Mouse (Mus musculus) hindbrain, embryonic 14.5 days (tissue): ENCODE measurements around the gene Tescl. TPM values are rescaled to one million over a fixed set of nuclear protein-coding genes. Genes with fewer than 3 reads are reported as not detected.

Source experiments
- ATAC-seq: fragments of 200-750 bp; cut with Nextera tagmentation; 2 replicates; pipeline ENCODE4 v1.8.0; 2017; ENCODE audit warnings: moderate number of reproducible peaks, mild to moderate bottlenecking, moderate TSS enrichment, moderate library complexity; ENCODE audit not compliant: low FRiP score
- DNase-seq: peaks from one replicate; pipeline ENCODE4 v3.0.0-alpha.2; 2015; ENCODE audit warnings: low spot score
- H3K27ac ChIP-seq: fragments of 300-500 bp; sonication (generic); 2 replicates; pipeline ENCODE4 v1.5.1; 2014; ENCODE audit warnings: mild to moderate bottlenecking, moderate library complexity
- H3K27me3 ChIP-seq: fragments of 300-500 bp; sonication (generic); 2 replicates; pipeline ENCODE4 v1.6.1; 2014; ENCODE audit warnings: mild to moderate bottlenecking, low read length, mixed read lengths; ENCODE audit not compliant: control insufficient read depth, insufficient read depth
- H3K36me3 ChIP-seq: fragments of 300-500 bp; sonication (generic); replicated peaks from 2 replicates; pipeline ENCODE4 v1.6.1; 2014; ENCODE audit not compliant: control insufficient read depth, insufficient read depth
- H3K4me1 ChIP-seq: fragments of 300-500 bp; sonication (generic); replicated peaks from 2 replicates; pipeline ENCODE4 v1.6.1; 2014; ENCODE audit warnings: antibody characterized with exemption, low read length, mixed read lengths; ENCODE audit not compliant: control insufficient read depth, insufficient read depth
- H3K4me2 ChIP-seq: fragments of 300-500 bp; sonication (generic); replicated peaks from 2 replicates; pipeline ENCODE4 v1.6.1; 2014; ENCODE audit warnings: mild to moderate bottlenecking, moderate library complexity
- H3K4me3 ChIP-seq: fragments of 300-500 bp; sonication (generic); replicated peaks from 2 replicates; pipeline ENCODE4 v1.5.1; 2014; ENCODE audit warnings: mild to moderate bottlenecking, low read length
- H3K9ac ChIP-seq: fragments of 300-500 bp; sonication (generic); 2 replicates; pipeline ENCODE4 v1.6.1; 2014
- H3K9me3 ChIP-seq: fragments of 300-500 bp; sonication (generic); 2 replicates; pipeline ENCODE4 v1.6.1; 2016; ENCODE audit warnings: low read length; ENCODE audit not compliant: control insufficient read depth
- WGBS: fragments of 180-500 bp; shearing (Covaris S2); extraction: QIAGEN DNeasy Blood & Tissue Kit; methylation state at CpG from one replicate; pipeline ENCODE4 v1.1.7; 2014; 5-methylcytosine and 5-hydroxymethylcytosine counted together
- polyA plus RNA-seq: library from polyadenylated mRNA; unstranded; fragments of >200 nt; fragmentation: Nextera tagmentation; extraction: Ambion mirVana; gene quantifications from 2 replicates; pipeline ENCODE4 v1.2.1, GENCODE M21; 2014

Gene Tescl
- polyA plus RNA-seq = 0.31 TPM in 1 of 2 replicates, not detected in the other

GRCm38 (mm10) chr7:24333304-24333986 lies at the start of gene Tescl:
TSS of gene Tescl (minus strand) at chr7:24333936.
- H3K9ac ChIP-seq = no peak within 1 kb of the TSS
- ATAC-seq (no peak), DNase-seq (no peak)
- H3K4me3 ChIP-seq = no peak within 1 kb of the TSS
- H3K36me3 ChIP-seq = no peaks in the 10 kb centered on the region
- H3K4me2 ChIP-seq = peak within 1 kb of the TSS; percentile 7; the same call in 1 of the 2 replicates
- 50% methylated on average over 49 of the region's 49 CpGs for WGBS
- H3K27me3 ChIP-seq = peaks cover 21% of the 10 kb centered on the region
- no peaks in the 10 kb centered on the region for H3K4me1 ChIP-seq
- H3K9me3 ChIP-seq = no peaks in the 10 kb centered on the region
- no peak within 1 kb of the TSS for H3K27ac ChIP-seq

GRCm38 (mm10) chr7:24382730-24383372 lies 49.1 kb upstream of the Tescl start:
- Histone ChIP-seq H3K9me3 (no peaks in the 10 kb centered on the region), H3K4me3 (no peak overlapping the region), H3K36me3 (no peaks in the 10 kb centered on the region), H3K27ac (no peak overlapping the region), H3K9ac (no peak overlapping the region), H3K4me2 (no peak overlapping the region), H3K27me3 (no peaks in the 10 kb centered on the region), H3K4me1 (no peaks in the 10 kb centered on the region)
- 84% methylated on average over 16 of the region's 16 CpGs for WGBS
- no peak for ATAC-seq
- DNase-seq = no peak

- DNase-seq (no peak), ATAC-seq (no peak)
- no peaks in the 10 kb centered on the region for H3K36me3 ChIP-seq
- no peak overlapping the region for H3K27ac ChIP-seq
- 76% methylated on average over 2 of the region's 2 CpGs for WGBS
- H3K27me3 ChIP-seq = no peaks in the 10 kb centered on the region; the same call in 1 of the 2 replicates
- H3K4me2 ChIP-seq = no peak overlapping the region
- H3K9ac ChIP-seq = no peak overlapping the region
- no peaks in the 10 kb centered on the region; the same call in 1 of the 2 replicates for H3K4me1 ChIP-seq
- H3K9me3 ChIP-seq = no peaks in the 10 kb centered on the region
- H3K4me3 ChIP-seq = no peak overlapping the region
Measured at GRCm38 (mm10) chr7:24380370-24380769, 46.6 kb upstream of the Tescl start.

GRCm38 (mm10) chr7:24379934-24380333 lies 46.2 kb upstream of the Tescl start:
- Histone ChIP-seq H3K4me1 (no peaks in the 10 kb centered on the region; the same call in 1 of the 2 replicates), H3K27ac (no peak overlapping the region), H3K4me3 (no peak overlapping the region), H3K27me3 (no peaks in the 10 kb centered on the region; the same call in 1 of the 2 replicates), H3K9ac (no peak overlapping the region), H3K9me3 (no peaks in the 10 kb centered on the region), H3K36me3 (no peaks in the 10 kb centered on the region), H3K4me2 (no peak overlapping the region)
- no peak for ATAC-seq
- no peak for DNase-seq
- 68% methylated on average over 7 of the region's 7 CpGs for WGBS

GRCm38 (mm10) chr7:24378049-24378701 lies 44.4 kb upstream of the Tescl start:
- H3K4me3 ChIP-seq = no peak overlapping the region
- no peak for ATAC-seq
- peaks cover 4% of the 10 kb centered on the region; the same call in 1 of the 2 replicates for H3K4me1 ChIP-seq
- H3K9me3 ChIP-seq = no peaks in the 10 kb centered on the region
- H3K27me3 ChIP-seq = no peaks in the 10 kb centered on the region; the same call in 1 of the 2 replicates
- H3K36me3 ChIP-seq = no peaks in the 10 kb centered on the region
- no peak overlapping the region for H3K27ac ChIP-seq
- no peak for DNase-seq
- no peak overlapping the region for H3K4me2 ChIP-seq
- 71% methylated on average over 10 of the region's 10 CpGs for WGBS
- H3K9ac ChIP-seq = no peak overlapping the region

GRCm38 (mm10) chr7:24377091-24377865 lies 43.5 kb upstream of the Tescl start:
- Histone ChIP-seq H3K27me3 (no peaks in the 10 kb centered on the region; the same call in 1 of the 2 replicates), H3K9ac (peak overlapping the region; percentile 17; the same call in 1 of the 2 replicates), H3K27ac (no peak overlapping the region), H3K4me1 (peaks cover 4% of the 10 kb centered on the region; the same call in 1 of the 2 replicates), H3K4me2 (peak overlapping the region; percentile 38), H3K9me3 (no peaks in the 10 kb centered on the region), H3K4me3 (peak overlapping the region; percentile 10; the same call in 1 of the 2 replicates), H3K36me3 (no peaks in the 10 kb centered on the region)
- DNase-seq (no peak), ATAC-seq (no peak)
- WGBS = 10% methylated on average over 49 of the region's 49 CpGs

- Histone ChIP-seq H3K4me2 (no peak overlapping the region), H3K4me1 (peaks cover 4% of the 10 kb centered on the region; the same call in 1 of the 2 replicates), H3K27ac (no peak overlapping the region), H3K27me3 (no peaks in the 10 kb centered on the region; the same call in 1 of the 2 replicates), H3K9me3 (no peaks in the 10 kb centered on the region), H3K9ac (no peak overlapping the region), H3K4me3 (no peak overlapping the region), H3K36me3 (no peaks in the 10 kb centered on the region)
- ATAC-seq = no peak
- WGBS = 90% methylated on average over 8 of the region's 8 CpGs
- DNase-seq = no peak
Measured at GRCm38 (mm10) chr7:24376456-24376855, 42.7 kb upstream of the Tescl start.

GRCm38 (mm10) chr7:24373538-24374379 lies 40.0 kb upstream of the Tescl start:
- H3K4me2 ChIP-seq = 0 out of 2 replicates have a peak overlapping the region, but pooled peaks have one; percentile 10
- peak; percentile 56; the same call in 1 of the 2 replicates for ATAC-seq

More at GRCm38 (mm10) chr7:24373538-24374379, 40.0 kb upstream of the Tescl start:
- no peak overlapping the region for H3K4me3 ChIP-seq
- no peak overlapping the region for H3K9ac ChIP-seq
- no peaks in the 10 kb centered on the region for H3K36me3 ChIP-seq
- H3K9me3 ChIP-seq = no peaks in the 10 kb centered on the region
- peak; percentile 36 for DNase-seq
- H3K27me3 ChIP-seq = no peaks in the 10 kb centered on the region; the same call in 1 of the 2 replicates
- 34% methylated on average over 20 of the region's 20 CpGs for WGBS
- H3K27ac ChIP-seq = peak overlapping the region; percentile 77
- H3K4me1 ChIP-seq = peaks cover 4% of the 10 kb centered on the region; the same call in 1 of the 2 replicates
